Mouse (Mus musculus) kidney, adult 2 months (tissue): Measurements from ENCODE around the gene S1pr1. TPM values are rescaled to one million over a fixed set of nuclear protein-coding genes. Genes with fewer than 3 reads are reported as not detected.

Experiments
- DNase-seq: peaks from one replicate; pipeline ENCODE4 v3.0.0; 2021
- H3K27ac ChIP-seq: fragments of 200-500 bp; 2 replicates; pipeline ENCODE4 v1.5.1; 2012; ENCODE audit warnings: low read depth, low read length, control low read depth, inconsistent platforms; ENCODE audit not compliant: insufficient read depth
- H3K27me3 ChIP-seq: fragments of 200-500 bp; replicated peaks from 2 replicates; pipeline ENCODE4 v1.6.1; 2012; ENCODE audit warnings: mild to moderate bottlenecking, moderate library complexity, low read length, inconsistent platforms; ENCODE audit not compliant: control insufficient read depth, insufficient read depth
- H3K36me3 ChIP-seq: fragments of 200-500 bp; 2 replicates; pipeline ENCODE4 v1.6.1; 2012; ENCODE audit warnings: mild to moderate bottlenecking, moderate library complexity, low read length, inconsistent platforms; ENCODE audit not compliant: control insufficient read depth, insufficient read depth
- H3K4me1 ChIP-seq: fragments of 200-500 bp; 2 replicates; pipeline ENCODE4 v1.6.1; 2011; ENCODE audit warnings: low read length; ENCODE audit not compliant: control insufficient read depth, insufficient read depth
- H3K4me3 ChIP-seq: fragments of 200-500 bp; 2 replicates; pipeline ENCODE4 v1.5.1; 2011; ENCODE audit warnings: mild to moderate bottlenecking, low read depth, low read length, control low read depth; ENCODE audit not compliant: insufficient read depth
- CTCF ChIP-seq: fragments of 200-500 bp; conservative IDR thresholded peaks from 2 replicates; pipeline ENCODE4 v1.5.1; 2011; ENCODE audit warnings: low read depth, mild to moderate bottlenecking, control low read depth, low read length, moderate library complexity, mixed read lengths; ENCODE audit not compliant: insufficient read depth, insufficient read length
- POLR2A ChIP-seq: fragments of 200-500 bp; IDR thresholded peaks from one replicate; pipeline ENCODE4 v1.6.1; 2011; ENCODE audit warnings: low read depth, low read length, control low read depth
- WGBS: fragments of 180-500 bp; shearing (Covaris S2); methylation state at CpG from one replicate; pipeline ENCODE4 v1.1.7; 2018; 5-methylcytosine and 5-hydroxymethylcytosine counted together
- polyA plus RNA-seq: library from polyadenylated mRNA; depleted of rRNA; stranded (reverse); fragments of >200 nt; gene quantifications from 2 replicates; pipeline ENCODE4 v1.2.3, GENCODE M21; 2012

S1pr1 gene
- polyA plus RNA-seq, 1 experiment: 24.0 TPM

DNA sequence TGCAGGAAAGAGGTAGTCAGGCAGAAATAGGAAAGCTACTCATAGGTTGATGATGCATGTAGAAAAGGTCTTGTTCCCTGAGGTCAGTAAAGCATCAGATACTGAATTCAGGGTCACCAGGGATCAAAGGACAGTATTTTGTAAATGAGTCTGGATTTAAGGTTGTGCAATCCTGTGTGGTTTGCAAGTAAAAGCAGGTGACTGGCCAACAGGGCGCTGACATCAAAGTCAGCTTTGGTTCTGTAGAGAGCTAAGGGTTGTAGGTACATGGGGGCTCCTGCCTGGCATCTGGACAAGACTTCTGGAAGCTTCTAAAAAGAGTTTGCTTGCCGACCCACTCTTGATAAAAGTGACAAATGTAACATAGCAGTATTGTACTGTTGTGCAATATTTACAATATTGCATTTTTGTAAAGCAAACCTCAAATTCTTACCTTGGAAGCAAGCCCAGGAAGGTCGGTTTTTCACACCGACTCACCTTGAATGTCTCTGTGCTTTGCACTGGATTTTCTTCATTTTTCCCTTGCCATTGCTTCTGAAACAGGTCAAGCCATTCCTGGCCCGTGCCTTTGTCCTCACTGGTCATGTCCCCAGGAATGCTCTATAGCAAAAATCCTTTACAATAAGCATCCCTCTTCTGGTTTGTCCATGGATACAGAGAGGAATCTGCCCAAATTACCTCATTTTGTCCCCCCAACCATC, 33.6 kb upstream of the S1pr1 start:
- Histone ChIP-seq H3K36me3 (no peaks in the 10 kb centered on the region), H3K27me3 (no peaks in the 10 kb centered on the region; the same call in 1 of the 2 replicates), H3K4me1 (no peaks in the 10 kb centered on the region), H3K4me3 (no peak overlapping the region), H3K27ac (no peak overlapping the region)
- no peak for DNase-seq
- TF ChIP-seq CTCF (no peak), POLR2A (no peak)
- 82% methylated on average over 5 of the region's 5 CpGs for WGBS

DNA sequence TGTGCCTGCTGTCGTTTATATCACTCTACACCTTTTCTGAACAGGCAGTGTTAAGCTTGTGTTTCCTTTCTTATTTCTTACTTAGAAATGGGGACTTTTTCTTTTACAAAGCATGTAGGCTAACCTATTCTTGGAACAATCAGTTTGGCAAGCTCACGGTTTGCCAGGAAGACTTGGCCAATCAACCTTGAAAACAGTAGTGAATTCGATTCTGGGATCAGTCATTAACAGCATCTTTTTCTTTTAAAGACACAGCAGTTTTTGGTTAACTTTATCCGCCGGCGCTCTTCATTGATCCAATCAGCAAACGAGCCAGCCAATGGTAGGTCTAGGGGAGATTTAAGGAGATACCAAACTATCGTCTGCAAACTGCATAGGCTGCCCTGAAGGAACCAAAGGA, 31.6 kb upstream of the S1pr1 start:
- no peak overlapping the region for H3K27ac ChIP-seq
- H3K27me3 ChIP-seq: no peaks in the 10 kb centered on the region; the same call in 1 of the 2 replicates
- H3K36me3 ChIP-seq: no peaks in the 10 kb centered on the region
- no peak for TF ChIP-seq POLR2A
- TF ChIP-seq CTCF: no peak
- H3K4me1 ChIP-seq: no peaks in the 10 kb centered on the region
- DNase-seq: no peak
- no peak overlapping the region for H3K4me3 ChIP-seq
- WGBS: 74% methylated on average over 8 of the region's 8 CpGs

DNA sequence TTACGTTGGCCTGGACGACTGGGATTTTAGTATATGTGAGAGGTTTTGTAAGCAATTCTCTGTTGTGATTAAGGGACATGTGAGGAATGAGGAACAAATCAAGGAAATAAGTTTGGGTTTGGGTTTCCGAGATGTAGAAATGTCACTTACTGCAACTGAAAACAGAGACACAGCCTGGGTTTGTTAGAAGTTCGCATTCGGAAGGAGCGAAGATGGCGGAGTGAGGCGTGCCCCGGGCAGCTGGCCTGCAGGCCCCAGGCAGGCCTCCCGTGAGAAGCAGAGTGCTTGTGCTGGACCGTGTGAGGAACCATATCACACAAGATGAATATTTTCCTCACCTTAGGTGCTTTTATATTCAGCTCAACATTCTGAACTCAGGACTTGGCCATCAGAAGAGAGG, 30.2 kb upstream of the S1pr1 start:
- 89% methylated on average over 11 of the region's 11 CpGs for WGBS
- no peak overlapping the region for H3K27ac ChIP-seq
- H3K4me3 ChIP-seq: no peak overlapping the region
- no peak for DNase-seq
- no peaks in the 10 kb centered on the region for H3K36me3 ChIP-seq
- H3K4me1 ChIP-seq: no peaks in the 10 kb centered on the region
- H3K27me3 ChIP-seq: no peaks in the 10 kb centered on the region; the same call in 1 of the 2 replicates
- no peak for TF ChIP-seq CTCF
- TF ChIP-seq POLR2A: no peak

DNA sequence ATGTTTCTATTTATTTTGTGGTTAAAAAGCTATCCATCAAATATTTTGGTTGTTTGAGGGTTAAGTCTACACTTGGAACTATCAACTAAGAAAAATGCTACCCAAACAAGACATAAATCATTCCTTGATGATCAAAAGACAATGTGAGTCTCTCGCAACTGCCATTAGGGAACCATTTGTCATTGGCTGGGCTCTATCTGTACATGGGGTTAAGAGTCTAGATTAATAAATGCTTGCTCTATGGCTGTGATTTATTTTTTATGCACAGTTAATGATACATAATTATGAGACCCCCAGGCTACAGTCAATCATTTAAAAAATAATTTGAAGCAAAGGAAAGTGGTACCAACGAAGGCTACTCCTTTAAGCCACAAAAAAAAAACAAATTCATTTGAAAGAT, 23.7 kb upstream of the S1pr1 start:
- Histone ChIP-seq H3K27me3 (no peaks in the 10 kb centered on the region), H3K36me3 (no peaks in the 10 kb centered on the region), H3K4me1 (no peaks in the 10 kb centered on the region), H3K27ac (no peak overlapping the region), H3K4me3 (no peak overlapping the region)
- DNase-seq: no peak
- TF ChIP-seq CTCF (no peak), POLR2A (no peak)
- 49% methylated on average over 2 of the region's 2 CpGs for WGBS

DNA sequence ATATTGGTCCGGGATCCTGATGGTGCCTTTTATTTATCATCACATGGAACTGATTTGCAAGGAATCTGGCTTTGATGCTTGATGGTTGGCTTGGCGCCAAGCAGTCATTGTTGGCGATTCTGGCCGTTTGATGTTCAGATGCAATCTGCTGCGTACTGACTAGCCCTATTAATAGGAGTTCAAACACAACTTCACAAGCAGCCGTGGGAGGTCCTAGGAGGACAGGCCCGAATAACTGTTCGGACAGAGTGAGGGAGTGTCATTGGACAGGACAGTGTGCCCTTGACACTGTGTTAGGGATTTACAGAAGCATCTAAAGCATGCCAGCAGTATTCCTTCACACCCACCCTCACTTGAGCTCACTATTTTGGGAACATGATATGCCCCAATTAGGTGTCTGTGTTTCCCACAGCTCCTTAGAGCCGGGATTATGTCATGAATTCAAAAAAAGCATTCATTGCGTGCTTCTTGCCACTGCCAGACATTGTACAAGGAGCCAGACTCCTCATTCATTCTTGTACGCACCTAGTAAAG, 23.0 kb upstream of the S1pr1 start:
- no peaks in the 10 kb centered on the region for H3K27me3 ChIP-seq
- H3K4me3 ChIP-seq: no peak overlapping the region
- TF ChIP-seq POLR2A (no peak), CTCF (no peak)
- no peak for DNase-seq
- H3K36me3 ChIP-seq: no peaks in the 10 kb centered on the region
- no peak overlapping the region for H3K27ac ChIP-seq
- H3K4me1 ChIP-seq: no peaks in the 10 kb centered on the region
- 52% methylated on average over 11 of the region's 11 CpGs for WGBS

DNA sequence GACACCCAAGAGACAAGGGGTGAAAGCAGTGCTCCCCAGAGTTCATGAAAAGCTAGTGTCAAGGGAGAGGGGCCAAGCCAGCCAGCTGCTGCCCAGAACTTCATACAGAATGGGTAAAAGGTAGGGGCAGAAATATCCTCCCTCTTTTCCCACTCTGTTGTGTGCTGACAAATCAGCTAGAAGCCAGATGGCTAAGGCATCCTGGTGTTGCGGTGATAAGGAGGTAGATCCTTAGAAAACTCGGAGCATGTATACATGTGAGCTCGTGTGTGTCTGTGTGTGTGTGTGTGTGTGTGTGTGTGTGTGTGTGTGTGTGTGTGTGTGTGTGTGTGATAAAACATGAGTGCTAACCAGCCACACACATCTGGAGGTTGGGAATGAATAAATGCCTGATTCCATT, 20.7 kb upstream of the S1pr1 start:
- DNase-seq: no peak
- Histone ChIP-seq H3K27me3 (no peaks in the 10 kb centered on the region), H3K27ac (no peak overlapping the region), H3K4me1 (no peaks in the 10 kb centered on the region), H3K4me3 (no peak overlapping the region), H3K36me3 (no peaks in the 10 kb centered on the region)
- 94% methylated on average over 3 of the region's 3 CpGs for WGBS
- TF ChIP-seq POLR2A (no peak), CTCF (no peak)

DNA sequence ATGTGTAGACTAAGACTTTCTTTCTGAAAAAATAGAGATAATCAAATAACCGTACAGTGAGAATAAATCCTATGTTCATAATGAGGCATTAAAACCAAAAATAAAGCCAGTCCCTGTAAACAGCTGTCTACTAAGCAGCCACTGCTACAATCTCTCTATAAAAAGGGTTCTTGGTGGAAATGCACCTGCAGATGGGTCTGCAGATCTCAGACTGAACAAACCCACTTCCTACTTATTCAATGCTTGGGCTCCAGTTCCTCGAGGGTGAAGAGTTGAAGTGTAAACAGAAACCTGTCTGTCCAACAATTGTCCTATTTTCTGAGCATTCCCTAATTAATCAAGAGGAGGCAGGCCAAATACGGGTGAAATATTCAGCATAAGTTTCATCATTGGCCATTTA, 20.0 kb upstream of the S1pr1 start:
- no peaks in the 10 kb centered on the region for H3K4me1 ChIP-seq
- H3K36me3 ChIP-seq: no peaks in the 10 kb centered on the region
- no peak for TF ChIP-seq POLR2A
- no peak for TF ChIP-seq CTCF
- H3K27ac ChIP-seq: no peak overlapping the region
- no peak for DNase-seq
- no peak overlapping the region for H3K4me3 ChIP-seq
- WGBS: 76% methylated on average over 3 of the region's 3 CpGs
- no peaks in the 10 kb centered on the region for H3K27me3 ChIP-seq

DNA sequence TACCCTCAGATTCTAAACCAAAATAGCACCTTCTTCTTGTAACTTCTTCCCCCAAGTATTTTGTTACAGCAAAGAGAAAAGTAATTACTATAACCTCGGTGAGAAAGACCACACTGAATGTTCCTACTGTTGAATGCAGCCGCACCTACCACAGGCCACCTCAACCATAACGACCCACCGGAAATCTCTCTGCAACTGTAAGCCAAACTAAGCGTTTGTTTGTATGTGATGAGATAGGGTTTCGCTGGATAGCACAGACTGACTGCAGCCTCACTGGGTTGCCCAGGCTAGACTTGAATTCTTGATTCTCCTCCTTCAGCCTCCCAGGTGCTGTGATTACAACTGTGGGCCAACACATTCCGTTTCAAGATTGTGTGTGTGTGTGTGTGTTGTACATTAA, 15.5 kb upstream of the S1pr1 start:
- Histone ChIP-seq H3K27ac (no peak overlapping the region), H3K36me3 (no peaks in the 10 kb centered on the region), H3K4me1 (no peaks in the 10 kb centered on the region), H3K4me3 (no peak overlapping the region), H3K27me3 (no peaks in the 10 kb centered on the region)
- DNase-seq: no peak
- no peak for TF ChIP-seq CTCF
- no peak for TF ChIP-seq POLR2A
- WGBS: 81% methylated on average over 7 of the region's 7 CpGs
